Mouse (Mus musculus): Measurements from ENCODE around the gene Tmem38a. TPM values are rescaled to one million over a fixed set of nuclear protein-coding genes. Genes with fewer than 3 reads are reported as not detected.

The Tmem38a gene
- 10.3 and 11.2 TPM in 2 replicates for polyA plus RNA-seq (2014; fragmentation: Nextera tagmentation; extraction: Ambion mirVana)

- ATAC-seq (ENCODE audit: insufficient number of reproducible peaks, low FRiP score, low TSS enrichment, low read depth), result peak; percentile 36
- Histone ChIP-seq H3K9me3 (ENCODE audit: control insufficient read depth, low read length) (no peaks in the 10 kb centered on the region), H3K27me3 (ENCODE audit: control insufficient read depth, insufficient read depth, low read length) (no peaks in the 10 kb centered on the region), H3K4me3 (ENCODE audit: low read depth, low read length) (peak within 1 kb of the TSS; percentile 63), H3K4me2 (ENCODE audit: low read depth, severe bottlenecking) (peak within 1 kb of the TSS; percentile 94), H3K27ac (replicated peaks; ENCODE audit: low read depth, low read length) (peak within 1 kb of the TSS; percentile 80), H3K36me3 (ENCODE audit: control insufficient read depth, insufficient read depth, low read length) (peaks cover 1% of the 10 kb centered on the region; the same call in 1 of the 2 replicates), H3K9ac (ENCODE audit: low read length) (peak within 1 kb of the TSS; percentile 69), H3K4me1 (ENCODE audit: control insufficient read depth, insufficient read depth, low read length) (peaks cover 3% of the 10 kb centered on the region; the same call in 1 of the 2 replicates)
- DNase-seq (ENCODE audit: low spot score), result peak; percentile 81
- under 1% methylated on average over 45 of the region's 45 CpGs for WGBS
Observed at GRCm38 (mm10) chr8:72571611-72572473, at the start of gene Tmem38a. Gene Tmem38a, plus strand, starts transcription at chr8:72572055.

GRCm38 (mm10) chr8:72532103-72532502, 39.8 kb upstream of the Tmem38a start:
- Histone ChIP-seq H3K36me3 (ENCODE audit: control insufficient read depth, insufficient read depth, low read length) (no peaks in the 10 kb centered on the region), H3K4me2 (ENCODE audit: low read depth, severe bottlenecking) (no peak overlapping the region), H3K4me3 (ENCODE audit: low read depth, low read length) (no peak overlapping the region), H3K27ac (replicated peaks; ENCODE audit: low read depth, low read length) (no peak overlapping the region), H3K9ac (ENCODE audit: low read length) (no peak overlapping the region), H3K9me3 (ENCODE audit: control insufficient read depth, low read length) (no peaks in the 10 kb centered on the region), H3K4me1 (ENCODE audit: control insufficient read depth, insufficient read depth, low read length) (no peaks in the 10 kb centered on the region), H3K27me3 (ENCODE audit: control insufficient read depth, insufficient read depth, low read length) (no peaks in the 10 kb centered on the region)
- DNase-seq (ENCODE audit: low spot score), result no peak
- ATAC-seq (ENCODE audit: insufficient number of reproducible peaks, low FRiP score, low TSS enrichment, low read depth), result no peak
- 86% methylated on average over 1 of the region's 1 CpGs for WGBS

- Histone ChIP-seq H3K4me3 (ENCODE audit: low read depth, low read length) (no peak overlapping the region), H3K27ac (replicated peaks; ENCODE audit: low read depth, low read length) (no peak overlapping the region), H3K4me2 (ENCODE audit: low read depth, severe bottlenecking) (no peak overlapping the region), H3K9ac (ENCODE audit: low read length) (no peak overlapping the region), H3K9me3 (ENCODE audit: control insufficient read depth, low read length) (no peaks in the 10 kb centered on the region), H3K4me1 (ENCODE audit: control insufficient read depth, insufficient read depth, low read length) (no peaks in the 10 kb centered on the region), H3K27me3 (ENCODE audit: control insufficient read depth, insufficient read depth, low read length) (no peaks in the 10 kb centered on the region), H3K36me3 (ENCODE audit: control insufficient read depth, insufficient read depth, low read length) (no peaks in the 10 kb centered on the region)
- no peak for ATAC-seq (ENCODE audit: insufficient number of reproducible peaks, low FRiP score, low TSS enrichment, low read depth)
- no peak for DNase-seq (ENCODE audit: low spot score)
- WGBS, result 96% methylated on average over 3 of the region's 3 CpGs
Observed at GRCm38 (mm10) chr8:72534888-72535287, 37.0 kb upstream of the Tmem38a start.

- Histone ChIP-seq H3K9ac (ENCODE audit: low read length) (no peak overlapping the region), H3K36me3 (ENCODE audit: control insufficient read depth, insufficient read depth, low read length) (no peaks in the 10 kb centered on the region), H3K4me3 (ENCODE audit: low read depth, low read length) (no peak overlapping the region), H3K27me3 (ENCODE audit: control insufficient read depth, insufficient read depth, low read length) (no peaks in the 10 kb centered on the region), H3K27ac (replicated peaks; ENCODE audit: low read depth, low read length) (no peak overlapping the region), H3K4me1 (ENCODE audit: control insufficient read depth, insufficient read depth, low read length) (no peaks in the 10 kb centered on the region), H3K9me3 (ENCODE audit: control insufficient read depth, low read length) (no peaks in the 10 kb centered on the region), H3K4me2 (ENCODE audit: low read depth, severe bottlenecking) (no peak overlapping the region)
- DNase-seq (ENCODE audit: low spot score), result no peak
- no peak for ATAC-seq (ENCODE audit: insufficient number of reproducible peaks, low FRiP score, low TSS enrichment, low read depth)
Observed at GRCm38 (mm10) chr8:72539234-72539633, 32.6 kb upstream of the Tmem38a start.

- Histone ChIP-seq H3K27me3 (ENCODE audit: control insufficient read depth, insufficient read depth, low read length) (no peaks in the 10 kb centered on the region), H3K9ac (ENCODE audit: low read length) (peak overlapping the region; percentile 92), H3K4me3 (ENCODE audit: low read depth, low read length) (peak overlapping the region; percentile 96), H3K9me3 (ENCODE audit: control insufficient read depth, low read length) (no peaks in the 10 kb centered on the region), H3K27ac (replicated peaks; ENCODE audit: low read depth, low read length) (peak overlapping the region; percentile 62), H3K36me3 (ENCODE audit: control insufficient read depth, insufficient read depth, low read length) (no peaks in the 10 kb centered on the region), H3K4me1 (ENCODE audit: control insufficient read depth, insufficient read depth, low read length) (peaks cover 16% of the 10 kb centered on the region), H3K4me2 (ENCODE audit: low read depth, severe bottlenecking) (peak overlapping the region; percentile 74)
- ATAC-seq (ENCODE audit: insufficient number of reproducible peaks, low FRiP score, low TSS enrichment, low read depth), result no peak
- DNase-seq (ENCODE audit: low spot score), result peak; percentile 52
- 3% methylated on average over 27 of the region's 27 CpGs for WGBS
Observed at GRCm38 (mm10) chr8:72547122-72547801, 24.6 kb upstream of the Tmem38a start.

- peak within 1 kb of the TSS; percentile 78 for H3K4me2 ChIP-seq (ENCODE audit: low read depth, severe bottlenecking)
- H3K9ac ChIP-seq (ENCODE audit: low read length), result peak within 1 kb of the TSS; percentile 92
- WGBS, result under 1% methylated on average over 80 of the region's 92 CpGs
- peaks cover 16% of the 10 kb centered on the region for H3K4me1 ChIP-seq (ENCODE audit: control insufficient read depth, insufficient read depth, low read length)
- H3K9me3 ChIP-seq (ENCODE audit: control insufficient read depth, low read length), result no peaks in the 10 kb centered on the region
- DNase-seq (ENCODE audit: low spot score) (peak; percentile 97), ATAC-seq (ENCODE audit: insufficient number of reproducible peaks, low FRiP score, low TSS enrichment, low read depth) (peak; percentile 93)
- no peaks in the 10 kb centered on the region for H3K36me3 ChIP-seq (ENCODE audit: control insufficient read depth, insufficient read depth, low read length)
- H3K4me3 ChIP-seq (ENCODE audit: low read depth, low read length), result peak within 1 kb of the TSS; percentile 96
- no peaks in the 10 kb centered on the region for H3K27me3 ChIP-seq (ENCODE audit: control insufficient read depth, insufficient read depth, low read length)
- peak within 1 kb of the TSS; percentile 84 for H3K27ac ChIP-seq (replicated peaks; ENCODE audit: low read depth, low read length)
Observed at GRCm38 (mm10) chr8:72547802-72548643, 23.8 kb upstream of the Tmem38a start, which contains the start of gene Med26. Gene Med26, minus strand, starts transcription at chr8:72548270.

GRCm38 (mm10) chr8:72548644-72549313, 23.1 kb upstream of the Tmem38a start:
- peak; percentile 35 for ATAC-seq (ENCODE audit: insufficient number of reproducible peaks, low FRiP score, low TSS enrichment, low read depth)
- Histone ChIP-seq H3K4me1 (ENCODE audit: control insufficient read depth, insufficient read depth, low read length) (peaks cover 16% of the 10 kb centered on the region), H3K27ac (replicated peaks; ENCODE audit: low read depth, low read length) (peak overlapping the region; percentile 84), H3K9ac (ENCODE audit: low read length) (peak overlapping the region; percentile 64), H3K36me3 (ENCODE audit: control insufficient read depth, insufficient read depth, low read length) (no peaks in the 10 kb centered on the region), H3K9me3 (ENCODE audit: control insufficient read depth, low read length) (no peaks in the 10 kb centered on the region), H3K27me3 (ENCODE audit: control insufficient read depth, insufficient read depth, low read length) (no peaks in the 10 kb centered on the region), H3K4me3 (ENCODE audit: low read depth, low read length) (peak overlapping the region; percentile 96), H3K4me2 (ENCODE audit: low read depth, severe bottlenecking) (peak overlapping the region; percentile 78)
- DNase-seq (ENCODE audit: low spot score), result no peak
- under 1% methylated on average over 44 of the region's 45 CpGs for WGBS

Data from limb, embryonic 11.5 days (tissue).